Mouse (Mus musculus): Measurements from ENCODE around the gene Abcc1.

GRCm38 (mm10) chr16:14371367-14371766 lies 10.0 kb downstream of the Abcc1 start:
- no peak for TF ChIP-seq EP300 (IDR thresholded peaks at IDR 0.05; ENCODE audit: low read depth)
- no peak for TF ChIP-seq CTCF (IDR thresholded peaks at IDR 0.05; ENCODE audit: low read depth)

Data from heart, postnatal 0 days (tissue).